Mouse (Mus musculus) ES-E14 (cell line): ENCODE data around the gene Gatad2b. TPM values are rescaled to one million over a fixed set of nuclear protein-coding genes. Genes with fewer than 3 reads are reported as not detected.

Experiments used
- DNase-seq: peaks from one replicate; pipeline ENCODE4 v3.0.0-alpha.2; 2013; ENCODE audit warnings: low read depth, low spot score
- H3K27ac ChIP-seq: 2 replicates; pipeline ENCODE4 v1.5.1; 2012; ENCODE audit warnings: low read depth, mild to moderate bottlenecking, low read length, moderate library complexity, mixed read lengths; ENCODE audit not compliant: poor library complexity, insufficient read depth, severe bottlenecking
- H3K36me3 ChIP-seq: 2 replicates; pipeline ENCODE4 v1.6.1; 2012; ENCODE audit warnings: mild to moderate bottlenecking, low read length, moderate library complexity, mixed read lengths; ENCODE audit not compliant: control insufficient read depth, poor library complexity, insufficient read depth, severe bottlenecking
- H3K4me1 ChIP-seq, 2 experiments: fragments of 150-350 bp in 1 of 2; sonication (generic) in 1 of 2; 2 replicates each; pipeline ENCODE4 v1.6.1; 2012; ENCODE audit warnings: low read length in 2 of 2, mild to moderate bottlenecking in 1 of 2, mixed read lengths in 1 of 2; ENCODE audit not compliant: control insufficient read depth in 2 of 2, insufficient read depth in 2 of 2, poor library complexity in 1 of 2
- H3K4me3 ChIP-seq, 2 experiments: fragments of 150-350 bp in 1 of 2; sonication (generic) in 1 of 2; 2 replicates each; pipeline ENCODE4 v1.5.1; 2012; ENCODE audit warnings: low read length in 2 of 2, low read depth in 1 of 2, mild to moderate bottlenecking in 1 of 2, mixed read lengths in 1 of 2; ENCODE audit not compliant: insufficient read depth in 1 of 2, poor library complexity in 1 of 2, severe bottlenecking in 1 of 2
- H3K9ac ChIP-seq: 2 replicates; pipeline ENCODE4 v1.6.1; 2012; ENCODE audit warnings: low read depth, mild to moderate bottlenecking, low read length, mixed read lengths; ENCODE audit not compliant: poor library complexity, insufficient read depth, severe bottlenecking
- H3K9me3 ChIP-seq: fragments of 150-350 bp; sonication (generic); 2 replicates; pipeline ENCODE4 v1.6.1; 2012; ENCODE audit warnings: low read depth, mild to moderate bottlenecking, low read length; ENCODE audit not compliant: control insufficient read depth, insufficient read depth
- CHD2 ChIP-seq: IDR thresholded peaks from 2 replicates; pipeline ENCODE4 v1.6.1; 2014; ENCODE audit warnings: mild to moderate bottlenecking, low read depth, low read length, inconsistent platforms
- HCFC1 ChIP-seq: IDR thresholded peaks from 2 replicates; pipeline ENCODE4 v1.6.1; 2012; ENCODE audit warnings: low read length, inconsistent platforms, borderline replicate concordance; ENCODE audit not compliant: insufficient read depth
- MAFK ChIP-seq: IDR thresholded peaks from 2 replicates; pipeline ENCODE4 v1.6.1; 2014; ENCODE audit warnings: mild to moderate bottlenecking, low read depth, low read length, inconsistent platforms; ENCODE audit not compliant: insufficient read depth
- ZC3H11A ChIP-seq: IDR thresholded peaks from 2 replicates; pipeline ENCODE4 v1.6.1; 2012; ENCODE audit warnings: low read depth, mild to moderate bottlenecking, inconsistent platforms, low read length, borderline replicate concordance
- ZNF384 ChIP-seq: IDR thresholded peaks from 2 replicates; pipeline ENCODE4 v1.6.1; 2012; ENCODE audit warnings: low read depth, low read length, inconsistent platforms
- in situ Hi-C, 2 experiments: fragments of 600-800 bp; cut with MboI; formaldehyde crosslinking; loops; one replicate each; pipeline ENCODE4 v1.15.1; 2025; ENCODE audit warnings: low sequenced_read_pairs in 2 of 2, inconsistent platforms in 1 of 2; ENCODE audit not compliant: unreplicated experiment in 2 of 2
- total RNA-seq: library from RNA; depleted of rRNA; stranded (reverse); fragments of 300-350 nt; gene quantifications from 2 replicates; pipeline ENCODE4 v1.2.3, GENCODE M21; 2012

The Gatad2b gene
- total RNA-seq, 1 experiment, result 20.9 TPM

- Histone ChIP-seq H3K4me1 (peaks cover 0 to 2% of the 10 kb centered on the region in 2 experiments; a peak in 2 of 4 replicates), H3K4me3 (no peak overlapping the region), H3K27ac (no peak overlapping the region), H3K9ac (no peak overlapping the region), H3K36me3 (no peaks in the 10 kb centered on the region), H3K9me3 (no peaks in the 10 kb centered on the region)
- in situ Hi-C loops, result no loop called here
- no peak for DNase-seq
- TF ChIP-seq MAFK, result no peak
- no peak for TF ChIP-seq CHD2
- no peak for TF ChIP-seq HCFC1
- no peak for TF ChIP-seq ZNF384
- no peak for TF ChIP-seq ZC3H11A
Observed at GRCm38 (mm10) chr3:90367001-90367632, 74.1 kb downstream of the Gatad2b start.

- Histone ChIP-seq H3K36me3 (no peaks in the 10 kb centered on the region), H3K27ac (no peak overlapping the region), H3K9me3 (no peaks in the 10 kb centered on the region), H3K4me3 (no peak overlapping the region), H3K4me1 (no peaks in the 10 kb centered on the region; a peak in 1 of 4 replicates), H3K9ac (no peak overlapping the region)
- in situ Hi-C loops, result no loop called here
- no peak for DNase-seq
- TF ChIP-seq HCFC1, result no peak
- TF ChIP-seq CHD2, result no peak
- TF ChIP-seq ZC3H11A, result no peak
- TF ChIP-seq MAFK, result no peak
- no peak for TF ChIP-seq ZNF384
Observed at GRCm38 (mm10) chr3:90369041-90369440, 76.1 kb downstream of the Gatad2b start.

- no peak overlapping the region for H3K4me3 ChIP-seq
- no peaks in the 10 kb centered on the region for H3K4me1 ChIP-seq
- H3K9me3 ChIP-seq, result no peaks in the 10 kb centered on the region
- no peak overlapping the region for H3K27ac ChIP-seq
- no peak for DNase-seq
- in situ Hi-C loops, result no loop called here
- H3K36me3 ChIP-seq, result no peaks in the 10 kb centered on the region
- no peak for TF ChIP-seq MAFK
- TF ChIP-seq ZC3H11A, result no peak
- no peak for TF ChIP-seq HCFC1
- no peak for TF ChIP-seq ZNF384
- TF ChIP-seq CHD2, result no peak
- no peak overlapping the region for H3K9ac ChIP-seq
Observed at GRCm38 (mm10) chr3:90371857-90372256, 78.9 kb downstream of the Gatad2b start.

GRCm38 (mm10) chr3:90372817-90373216 lies 79.8 kb downstream of the Gatad2b start:
- in situ Hi-C loops, result no loop called here
- H3K9ac ChIP-seq, result no peak overlapping the region
- H3K9me3 ChIP-seq, result no peaks in the 10 kb centered on the region
- H3K4me3 ChIP-seq, result no peak overlapping the region
- H3K4me1 ChIP-seq, result no peaks in the 10 kb centered on the region
- DNase-seq, result no peak
- no peak for TF ChIP-seq ZNF384
- no peak for TF ChIP-seq HCFC1
- no peak for TF ChIP-seq MAFK
- TF ChIP-seq CHD2, result no peak
- no peak overlapping the region for H3K27ac ChIP-seq
- H3K36me3 ChIP-seq, result no peaks in the 10 kb centered on the region

- Histone ChIP-seq H3K36me3 (no peaks in the 10 kb centered on the region), H3K4me1 (0 out of 4 replicates have a peak, but pooled peaks cover 0 to 2% of the 10 kb centered on the region in 2 experiments), H3K9me3 (no peaks in the 10 kb centered on the region), H3K27ac (no peak overlapping the region), H3K4me3 (no peak overlapping the region), H3K9ac (no peak overlapping the region)
- peak; percentile 22; the same call in 1 of the 2 replicates for TF ChIP-seq ZNF384
- TF ChIP-seq HCFC1, result no peak
- in situ Hi-C loops, result no loop called here
- DNase-seq, result peak; percentile 75
Observed at GRCm38 (mm10) chr3:90373432-90374028, 80.6 kb downstream of the Gatad2b start.
